Mouse (Mus musculus) cerebellum, postnatal 4 days (tissue): ENCODE measurements at regions not wholly inside any gene's neighbourhood (a gene's known extent, or its start where the extent isn't known, plus 50 kb on each side); places are given as distances from the start of the nearest gene placed in this dataset.

Experiments used
- DNase-seq, 2 experiments: peaks; one replicate each; pipeline ENCODE4 v3.0.0; 2022; ENCODE audit warnings: low spot score in 2 of 2, mixed read lengths in 1 of 2

DNA sequence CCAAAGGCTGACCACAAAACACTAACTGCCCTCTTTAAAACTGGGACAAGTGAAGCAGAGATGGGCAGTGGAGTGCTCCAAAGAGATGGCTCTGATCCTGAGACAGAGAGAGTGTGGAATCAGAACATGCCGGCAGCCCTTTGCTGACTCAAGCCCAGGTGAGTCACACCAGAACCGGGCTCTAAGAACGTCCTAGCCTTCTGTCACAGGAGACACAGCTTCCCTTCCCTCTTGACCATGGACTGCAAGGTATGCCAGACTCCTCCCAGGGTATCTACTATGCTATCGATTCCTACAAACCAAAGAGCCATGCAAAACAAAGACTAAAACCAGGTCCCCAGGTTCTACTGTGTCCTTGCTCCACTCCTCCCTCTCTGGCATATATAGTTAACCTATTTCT, 98.0 kb downstream of the Dhx15 start:
- DNase-seq: no peak

DNA sequence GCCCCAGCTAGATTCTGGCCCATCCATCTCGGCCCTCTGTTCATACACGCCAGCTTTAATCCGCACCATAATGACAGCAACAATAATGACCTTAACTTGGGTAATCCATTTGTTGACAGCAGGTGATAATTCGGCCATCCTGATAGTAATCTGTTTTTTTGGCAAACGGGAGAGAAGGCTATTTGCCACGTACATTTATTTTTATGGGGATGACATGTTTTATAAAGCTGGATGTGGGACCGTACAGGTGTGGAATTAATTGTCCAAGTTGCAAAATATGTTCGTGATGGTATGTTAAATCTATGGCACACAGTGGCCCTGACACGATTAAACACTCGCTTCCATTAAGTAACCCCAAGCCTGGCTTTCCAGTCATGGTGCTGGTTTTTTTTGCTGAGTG, 102.2 kb downstream of the Dhx15 start:
- no peak for DNase-seq

DNA sequence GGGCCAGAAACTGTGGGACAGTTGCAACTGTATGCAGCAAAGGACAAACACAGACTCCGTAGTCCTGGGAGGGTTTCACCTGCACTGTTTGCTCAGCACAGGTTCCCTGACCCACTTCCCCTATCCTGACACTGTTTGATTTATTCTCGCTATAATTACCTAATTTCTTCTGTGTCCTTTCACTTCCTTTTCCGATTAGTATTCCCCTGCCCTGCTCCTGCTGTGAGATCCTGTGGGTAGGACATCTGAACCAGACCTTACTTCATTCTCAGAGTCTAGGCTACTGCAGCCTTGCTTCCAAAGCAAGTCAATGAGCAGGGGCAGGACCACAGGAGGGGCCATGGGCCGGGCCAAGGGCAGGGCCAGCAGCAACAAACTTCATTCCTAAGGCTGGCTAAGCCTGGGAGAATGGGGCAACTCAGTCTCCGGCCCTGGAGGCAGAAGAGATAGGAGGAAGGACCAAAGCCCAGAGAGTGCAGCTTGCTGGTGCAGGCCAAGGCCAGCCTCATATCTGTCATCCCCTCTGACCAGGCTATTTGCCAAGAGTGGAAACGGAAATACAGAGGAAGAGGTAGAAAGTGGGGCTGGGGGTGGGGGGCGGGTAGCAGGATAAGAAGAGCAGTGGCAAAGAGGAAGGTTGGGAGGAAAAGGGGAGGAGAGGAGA, 103.4 kb downstream of the Dhx15 start:
- DNase-seq: no peak

DNA sequence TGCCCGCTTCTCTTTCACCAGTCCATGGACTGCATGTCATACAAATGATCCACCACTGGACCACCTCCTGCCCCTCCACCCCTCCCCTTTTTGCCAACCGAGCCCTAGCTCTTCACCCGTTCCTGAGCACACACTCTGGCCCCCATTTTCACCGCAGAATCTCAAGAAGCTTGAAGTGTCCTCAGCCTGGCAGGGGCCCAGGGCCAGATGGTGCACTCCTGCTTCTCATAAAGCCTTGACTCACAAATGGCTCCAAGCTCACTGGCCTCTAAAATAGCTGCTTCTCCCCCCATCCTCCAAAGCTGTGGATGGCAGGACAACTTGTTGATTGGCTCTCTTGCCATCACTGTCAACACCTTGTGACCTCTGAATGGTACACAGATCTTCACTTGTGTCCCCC, 110.0 kb downstream of the Dhx15 start:
- DNase-seq: peak in 1 of 2 experiments; percentile 15

DNA sequence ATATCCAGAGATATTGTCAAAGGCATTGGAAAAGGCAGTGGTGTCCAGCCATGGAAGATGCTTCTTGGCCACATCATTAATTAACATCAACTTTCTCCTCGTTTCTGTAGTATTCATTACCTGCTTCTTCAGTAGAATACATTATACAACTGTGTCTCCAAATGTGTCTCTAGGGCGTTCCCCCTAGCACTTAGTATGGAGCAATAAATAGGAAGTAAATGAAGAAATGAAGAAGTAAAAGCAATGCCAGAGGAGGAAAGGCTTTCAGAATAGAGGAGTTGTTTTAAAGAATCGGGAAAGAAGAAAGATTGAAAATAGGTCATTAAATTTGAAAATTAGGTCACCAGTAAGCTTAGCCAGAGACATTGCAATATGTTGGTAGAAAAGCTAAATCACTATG, 112.6 kb downstream of the Dhx15 start:
- no peak for DNase-seq

DNA sequence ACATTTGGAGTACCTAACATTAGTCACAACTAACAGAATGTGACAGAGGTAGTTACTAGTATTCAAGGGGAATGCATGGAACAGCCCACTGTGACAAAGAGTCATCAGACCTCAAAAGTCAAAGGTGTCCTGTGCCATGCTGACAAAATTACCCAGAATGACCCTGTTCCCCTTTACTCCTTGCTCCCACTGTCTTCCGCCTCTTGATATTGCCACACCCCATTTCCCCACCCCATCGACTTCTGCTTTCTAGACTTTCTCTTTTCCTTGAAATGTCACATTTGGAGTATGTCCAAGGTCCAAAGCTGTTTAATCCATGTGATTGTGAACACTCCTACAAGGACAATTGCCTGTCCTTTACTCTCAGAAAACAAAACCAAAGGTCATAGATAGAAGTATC, 115.2 kb downstream of the Dhx15 start:
- DNase-seq: no peak

DNA sequence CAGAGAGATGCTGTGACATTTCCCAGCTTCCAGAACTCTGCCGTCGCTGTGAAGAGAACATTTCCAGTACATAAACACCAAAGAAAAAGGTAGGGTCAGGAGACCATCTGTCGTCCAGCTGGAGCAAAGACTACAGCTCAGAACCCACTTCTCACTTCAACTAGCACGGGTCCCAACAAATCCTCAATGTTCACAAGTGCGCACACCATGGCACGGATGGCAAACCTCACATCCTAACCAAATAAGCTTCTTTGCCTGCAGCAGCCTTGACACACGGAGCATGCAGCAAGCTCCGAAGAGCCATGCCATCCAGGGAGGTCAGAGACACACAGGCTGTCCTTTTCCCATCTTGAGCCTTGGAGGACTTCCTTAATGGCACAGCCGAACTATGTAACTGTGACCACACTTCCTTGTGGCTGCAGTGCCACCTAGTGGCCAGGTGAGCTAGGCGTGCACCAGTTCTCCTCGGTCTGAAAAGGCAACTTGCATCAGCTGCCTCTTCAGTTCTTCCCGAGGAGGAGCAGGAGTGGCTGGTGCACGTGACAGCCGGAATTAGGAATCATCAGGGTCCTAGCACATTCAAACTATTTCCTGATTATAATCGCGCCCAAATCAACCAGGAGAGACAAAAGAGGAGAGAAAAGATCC, 125.4 kb downstream of the Dhx15 start:
- DNase-seq: peak; percentile 85 to 91

DNA sequence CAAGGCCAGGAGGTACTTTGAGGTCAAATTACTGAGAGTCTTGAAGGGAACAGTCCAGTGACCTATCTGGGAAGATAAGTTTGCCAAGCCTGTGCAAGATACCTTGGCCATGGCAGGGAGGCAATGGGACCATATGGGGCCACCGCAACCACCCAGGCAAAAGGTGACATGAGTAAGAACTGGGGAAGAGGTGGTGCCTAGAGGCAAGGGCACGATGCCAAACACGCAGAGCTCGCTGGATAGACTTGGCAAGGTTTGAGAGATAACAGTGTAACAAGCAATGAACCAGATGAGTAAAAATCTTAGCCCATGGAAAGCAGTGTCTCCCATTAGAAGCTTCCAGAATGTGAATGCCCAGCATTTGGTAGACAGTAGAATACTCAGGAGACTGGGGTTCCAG, 128.1 kb downstream of the Dhx15 start:
- no peak for DNase-seq

DNA sequence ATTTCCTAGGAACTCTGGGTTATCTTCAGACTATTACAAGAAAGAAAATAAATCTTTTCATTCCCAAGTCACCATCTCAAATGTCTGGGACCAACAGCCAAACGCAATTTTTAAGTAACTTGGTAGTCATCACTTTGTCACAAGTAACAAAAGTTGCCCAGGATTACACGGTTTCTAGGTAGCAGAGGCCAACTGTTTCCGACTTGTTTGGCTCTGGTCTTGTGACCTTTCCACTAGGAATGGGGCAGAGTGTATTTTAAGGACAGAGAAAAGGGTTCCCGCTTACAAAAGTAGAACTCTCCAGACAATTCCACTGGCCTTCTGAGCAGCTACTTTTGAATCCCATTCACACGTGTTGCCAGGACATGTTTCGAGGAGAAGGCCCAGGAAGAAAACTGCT, 129.1 kb downstream of the Dhx15 start:
- no peak for DNase-seq

DNA sequence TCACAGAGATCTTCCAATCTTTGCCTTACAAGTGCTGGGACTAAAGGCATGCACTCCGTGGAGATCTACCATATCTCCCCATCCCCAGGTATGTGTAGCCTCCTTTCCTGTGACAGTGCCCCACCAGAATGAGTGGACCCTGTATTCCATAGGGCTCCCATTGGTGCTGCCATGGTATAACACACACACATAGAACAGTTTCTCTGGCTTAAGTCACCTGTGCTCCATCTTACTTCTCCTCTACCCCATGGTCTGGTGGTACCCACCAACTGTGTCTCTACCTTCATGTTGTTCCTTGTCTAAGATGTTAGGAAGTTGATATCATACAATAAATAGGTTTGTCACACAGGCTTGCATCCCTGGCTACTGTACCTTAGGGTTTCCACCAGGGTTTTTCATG, 133.1 kb downstream of the Dhx15 start:
- no peak for DNase-seq

DNA sequence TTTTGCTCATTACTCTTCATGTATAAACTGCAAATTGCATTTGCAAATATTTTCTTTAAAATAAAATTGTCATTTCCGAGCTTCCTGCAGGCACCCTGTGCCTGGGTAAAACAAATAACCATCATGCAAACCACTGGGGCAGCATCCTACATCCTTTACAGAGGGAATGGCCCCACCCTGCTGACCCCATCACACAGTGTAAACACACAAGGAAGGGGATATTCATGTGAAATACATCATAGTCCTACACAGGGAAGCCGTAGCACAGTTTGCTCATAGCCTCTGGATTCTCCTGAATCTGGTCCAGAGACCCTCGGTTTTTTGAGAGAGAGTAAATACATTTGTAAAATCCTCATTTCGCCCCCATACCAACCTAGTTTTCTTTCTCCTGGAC, 138.2 kb downstream of the Dhx15 start:
- no peak for DNase-seq

DNA sequence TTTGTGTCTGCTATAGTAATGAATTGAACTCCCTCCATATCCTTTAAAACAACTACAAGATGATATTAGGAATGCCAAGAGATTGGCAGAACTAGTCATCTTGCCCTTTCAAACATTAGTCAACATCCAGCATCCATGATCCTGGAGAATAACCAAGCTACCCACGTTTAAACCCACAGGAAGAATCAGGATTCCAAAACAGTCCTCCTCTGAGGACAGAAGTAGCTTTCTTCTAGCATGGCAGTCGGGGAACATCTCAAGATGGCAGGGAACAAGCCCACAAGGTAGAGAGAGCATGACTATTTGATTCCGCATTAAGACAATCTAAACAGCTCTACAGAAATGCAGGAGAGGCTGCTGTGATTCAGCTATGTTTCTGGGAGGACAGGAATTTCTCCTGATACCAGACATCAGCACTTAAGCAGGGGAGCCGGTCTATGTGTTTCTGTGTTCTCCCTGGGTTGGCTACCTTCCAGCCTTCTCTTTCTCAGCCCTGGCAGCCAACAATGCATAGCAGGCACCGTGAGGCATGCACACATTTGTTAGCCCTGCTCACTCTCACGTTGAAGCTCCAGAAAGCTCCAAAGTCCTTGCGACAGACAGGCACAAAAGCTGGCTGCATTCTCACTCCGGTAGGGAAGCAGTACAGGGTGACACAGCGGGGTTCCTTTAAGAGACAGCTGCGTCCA, 138.8 kb downstream of the Dhx15 start:
- no peak for DNase-seq

DNA sequence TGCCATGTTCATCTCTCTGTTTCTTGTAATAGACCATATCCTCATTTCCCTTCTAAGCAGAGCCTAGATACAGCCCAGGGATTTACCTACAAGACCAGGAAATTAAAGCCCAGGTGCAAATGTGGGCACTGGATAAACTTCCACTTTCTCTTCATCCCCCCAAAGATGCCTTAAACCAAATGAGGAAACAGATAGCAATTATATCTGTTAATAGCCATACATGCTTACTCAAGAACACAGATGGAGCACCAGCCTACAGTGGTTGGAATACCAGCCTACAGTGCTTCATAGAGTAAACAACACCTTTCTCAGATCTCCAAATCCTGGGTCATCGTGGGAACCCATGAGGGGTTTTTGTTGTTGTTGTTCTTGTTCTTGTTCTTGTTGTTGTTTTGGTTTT, 141.5 kb downstream of the Dhx15 start:
- no peak for DNase-seq

DNA sequence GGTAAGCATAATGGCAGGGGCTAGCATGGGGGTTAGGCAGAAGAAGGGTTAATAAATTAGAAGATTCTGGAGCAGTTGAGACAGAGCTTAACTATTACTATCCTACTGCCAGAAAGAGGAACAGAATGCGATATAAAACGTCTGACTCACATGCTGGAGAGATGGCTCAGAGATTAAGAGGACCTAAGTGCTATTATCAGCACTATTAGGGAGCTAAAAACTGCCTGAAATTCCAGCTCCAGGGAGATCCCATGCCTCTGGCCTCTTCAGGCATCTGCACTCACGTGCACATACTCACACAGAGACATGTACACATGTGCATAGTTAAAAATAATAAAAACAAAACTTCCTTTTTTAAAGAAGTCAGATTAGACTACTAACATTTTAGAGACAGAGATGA, 143.6 kb downstream of the Dhx15 start:
- no peak for DNase-seq

DNA sequence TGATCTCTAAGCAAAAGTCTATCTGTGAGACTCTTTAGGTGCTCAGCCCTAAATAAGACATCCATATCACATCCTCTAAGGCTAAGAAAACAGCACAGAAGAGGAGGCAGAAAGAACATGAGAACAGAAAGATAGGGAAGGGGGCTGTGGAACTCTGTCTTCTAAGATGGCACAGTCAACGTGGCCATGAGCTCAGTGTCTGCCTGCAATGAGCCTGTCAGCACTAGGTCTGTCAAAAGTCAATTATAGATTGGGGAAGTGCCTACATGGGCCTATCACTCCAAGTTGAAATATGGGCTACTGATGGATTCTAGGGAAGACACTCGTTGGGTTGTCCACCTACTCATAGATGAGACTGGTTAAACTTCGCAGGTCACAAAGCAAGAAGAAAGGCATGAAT, 146.2 kb downstream of the Dhx15 start:
- DNase-seq: no peak

DNA sequence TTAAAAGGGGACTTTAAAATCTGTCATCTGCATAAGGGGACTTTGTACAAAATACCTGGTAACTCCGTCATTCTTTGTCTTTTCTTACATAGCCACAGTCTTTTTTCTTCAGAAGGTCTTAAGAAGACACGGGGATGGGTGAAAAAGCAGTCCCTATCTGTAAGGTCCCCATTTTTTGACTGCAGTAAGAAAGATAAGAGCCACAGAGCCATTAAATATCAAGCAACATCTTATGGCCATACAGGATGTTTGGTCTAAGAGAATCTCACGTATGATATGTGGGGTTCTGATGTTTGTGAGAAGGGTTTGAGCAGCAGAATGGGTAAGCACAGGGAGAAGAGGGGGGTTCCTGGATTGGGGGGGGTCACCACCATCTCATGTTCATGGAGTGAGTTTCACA, 148.9 kb downstream of the Dhx15 start:
- no peak for DNase-seq

DNA sequence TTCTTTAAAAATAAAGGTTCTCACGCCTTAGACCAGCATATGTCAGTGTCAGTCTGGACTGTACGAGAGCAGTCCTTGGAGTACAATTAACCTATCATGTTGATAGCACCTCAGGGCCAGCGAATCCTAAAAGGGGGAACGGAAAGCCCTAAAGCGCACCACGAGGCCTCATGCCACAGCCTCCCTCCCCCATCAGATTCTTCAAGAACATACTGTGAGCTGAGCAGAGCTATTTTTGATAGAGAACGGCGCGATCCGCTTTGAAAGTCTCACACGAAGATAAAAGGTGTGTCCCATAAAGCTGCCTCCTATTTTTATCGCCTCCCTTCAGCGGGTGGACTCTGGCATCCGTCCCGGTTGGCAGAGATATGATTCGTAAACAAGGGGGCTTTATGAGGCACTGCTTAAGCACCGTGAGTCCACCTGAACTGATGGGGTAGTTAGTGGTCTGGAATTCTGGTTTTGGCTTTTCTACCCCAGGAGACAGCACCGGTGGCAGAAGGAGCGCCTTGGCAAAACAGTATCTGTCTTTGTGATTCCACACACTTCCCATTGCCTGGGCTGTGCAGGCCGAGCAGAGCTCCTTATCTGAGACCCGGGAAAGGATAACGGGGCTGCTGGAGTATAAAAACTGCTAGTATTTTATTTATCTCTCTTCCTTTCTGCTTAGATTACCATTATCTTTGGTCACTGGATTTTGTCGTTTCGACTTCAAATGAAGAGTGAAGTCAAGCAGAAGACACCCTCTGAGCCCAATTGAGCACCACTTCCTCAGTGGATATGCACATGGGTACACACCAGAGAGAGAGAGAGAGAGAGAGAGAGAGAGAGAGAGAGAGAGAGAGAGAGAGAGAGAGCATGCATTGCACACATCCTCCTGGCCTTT, 149.6 kb downstream of the Dhx15 start:
- DNase-seq: no peak

DNA sequence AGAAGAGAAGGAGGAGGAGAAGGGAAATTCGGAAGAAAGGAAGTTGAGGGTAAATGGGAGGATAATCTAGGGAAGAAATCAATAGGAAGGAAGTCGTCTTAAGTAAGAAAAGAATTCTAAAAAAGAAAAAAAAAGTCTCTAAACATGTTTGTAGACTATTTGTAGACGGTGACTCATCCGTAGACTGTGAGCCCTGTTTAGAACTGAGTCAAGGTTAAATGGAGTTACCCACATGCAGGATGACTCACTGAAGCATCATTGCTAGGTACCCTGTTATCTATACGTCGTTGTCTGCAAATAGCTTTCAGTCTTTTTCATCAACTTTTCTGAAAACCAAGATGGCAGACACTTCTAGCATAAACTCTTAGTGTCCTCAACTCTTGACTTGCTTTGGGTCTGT, 155.0 kb downstream of the Dhx15 start:
- no peak for DNase-seq

DNA sequence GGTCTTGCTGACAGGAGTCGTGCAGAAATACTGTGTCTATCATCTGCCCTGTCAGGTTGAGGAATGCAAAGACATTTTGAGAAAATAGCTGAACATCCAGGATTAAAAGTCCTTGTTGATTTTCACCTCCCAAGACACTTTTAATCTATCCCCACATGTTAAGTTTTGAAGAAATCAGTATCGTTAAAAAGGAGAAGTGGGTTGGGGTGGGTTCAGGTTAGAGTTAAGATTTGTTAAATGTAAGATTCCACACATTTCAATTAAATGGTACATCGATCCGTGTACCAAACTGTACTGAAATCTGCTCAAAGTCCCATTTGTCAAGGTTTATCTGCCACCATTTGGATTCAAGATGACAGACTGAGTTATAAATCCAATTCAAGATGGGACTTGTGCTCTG, 162.8 kb downstream of the Dhx15 start:
- no peak for DNase-seq

DNA sequence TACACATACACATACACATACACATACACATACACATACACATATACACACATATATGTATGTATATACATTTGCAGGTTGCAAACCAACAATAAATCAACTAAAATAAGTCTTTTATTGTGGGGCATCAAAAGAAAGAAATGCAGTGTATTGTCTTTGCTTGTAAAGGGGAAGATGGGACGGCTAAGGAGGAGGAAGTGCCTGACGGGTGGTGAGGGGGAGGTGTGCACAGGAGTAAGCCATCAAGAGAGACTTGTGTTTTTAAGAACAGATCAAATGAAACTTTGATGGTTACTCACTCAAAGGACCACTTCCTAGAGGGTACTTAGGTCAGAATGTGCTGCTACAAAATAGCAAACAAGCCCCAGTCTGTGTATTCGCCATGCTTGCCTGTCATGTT, 164.2 kb downstream of the Dhx15 start:
- no peak for DNase-seq

DNA sequence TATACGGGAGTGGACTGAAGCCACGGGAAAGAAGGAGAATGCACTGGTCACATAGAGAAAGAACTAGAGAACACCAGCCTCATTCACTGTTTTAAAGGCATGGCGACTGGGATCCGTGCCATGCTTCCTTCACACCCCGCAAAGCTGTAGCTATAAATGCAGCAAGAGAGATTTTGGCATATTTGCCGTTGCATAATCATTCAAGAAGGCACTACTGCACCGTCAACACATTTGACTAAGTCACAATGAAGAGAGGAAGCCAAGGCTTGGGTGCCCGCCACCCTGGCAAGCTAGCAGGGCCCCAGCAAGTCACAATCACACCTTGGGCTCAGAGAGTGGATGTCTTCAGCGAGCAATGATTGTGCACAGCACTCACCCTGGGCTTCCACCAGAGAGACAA, 167.1 kb downstream of the Dhx15 start:
- DNase-seq: peak in 1 of 2 experiments; percentile 10

DNA sequence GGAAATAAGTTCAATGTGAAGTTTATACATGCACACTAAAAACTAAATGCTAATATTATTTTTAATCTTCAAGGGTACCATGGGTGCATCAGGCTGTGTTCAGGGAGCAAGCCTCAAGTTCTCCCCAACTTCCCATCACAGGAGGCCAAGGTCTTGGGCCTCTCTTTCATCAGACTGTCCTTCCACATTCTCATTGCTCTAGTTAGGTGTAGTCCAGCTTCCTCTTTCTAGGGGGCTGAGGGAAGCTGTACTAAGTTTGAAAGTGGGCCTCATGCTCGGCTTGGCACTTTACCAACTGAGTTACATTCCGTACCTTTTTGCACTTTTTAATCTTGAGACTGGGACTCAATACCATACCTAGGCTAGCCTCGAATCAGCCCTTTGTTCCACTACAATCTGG, 173.3 kb downstream of the Dhx15 start:
- DNase-seq: no peak
